Mouse (Mus musculus): ENCODE data around the gene Mt4. TPM values are rescaled to one million over a fixed set of nuclear protein-coding genes. Genes with fewer than 3 reads are reported as not detected.

Mt4 gene
- polyA plus RNA-seq, 1 experiment from 2014 or later, result not detected

DNA sequence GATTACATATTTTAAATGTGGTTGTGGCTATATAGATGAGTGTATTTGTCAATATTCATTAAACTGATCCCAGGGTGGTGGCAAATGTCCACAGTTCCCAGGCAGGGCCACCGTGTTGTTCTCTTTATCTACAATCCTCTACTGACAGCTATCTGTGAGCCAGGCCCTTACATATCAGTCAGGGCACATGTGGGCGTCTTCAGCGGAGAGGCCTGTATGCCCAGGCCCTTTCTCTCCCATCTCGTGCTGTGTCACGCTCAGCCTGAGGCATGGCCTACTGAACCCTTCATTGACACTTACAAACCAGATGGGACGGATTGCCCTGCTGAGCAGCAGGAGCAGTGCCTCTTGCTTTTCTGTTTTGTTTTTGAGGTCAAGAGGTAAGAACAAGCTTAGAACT, 27.6 kb upstream of the Mt4 start:
- DNase-seq (ENCODE audit: low spot score), result no peak
- Histone ChIP-seq H3K4me1 (replicated peaks; ENCODE audit: control insufficient read depth, insufficient read depth, low read length) (no peaks in the 10 kb centered on the region), H3K27me3 (ENCODE audit: control insufficient read depth, insufficient read depth, low read length) (no peaks in the 10 kb centered on the region), H3K9me3 (ENCODE audit: control insufficient read depth, low read length) (no peaks in the 10 kb centered on the region), H3K4me2 (replicated peaks) (no peak overlapping the region), H3K4me3 (replicated peaks; ENCODE audit: low read length) (no peak overlapping the region), H3K27ac (no peak overlapping the region), H3K36me3 (replicated peaks; ENCODE audit: control insufficient read depth, insufficient read depth) (no peaks in the 10 kb centered on the region), H3K9ac (no peak overlapping the region)
- no peak for ATAC-seq (ENCODE audit: low FRiP score)
- WGBS, result 57% methylated on average over 6 of the region's 6 CpGs

DNA sequence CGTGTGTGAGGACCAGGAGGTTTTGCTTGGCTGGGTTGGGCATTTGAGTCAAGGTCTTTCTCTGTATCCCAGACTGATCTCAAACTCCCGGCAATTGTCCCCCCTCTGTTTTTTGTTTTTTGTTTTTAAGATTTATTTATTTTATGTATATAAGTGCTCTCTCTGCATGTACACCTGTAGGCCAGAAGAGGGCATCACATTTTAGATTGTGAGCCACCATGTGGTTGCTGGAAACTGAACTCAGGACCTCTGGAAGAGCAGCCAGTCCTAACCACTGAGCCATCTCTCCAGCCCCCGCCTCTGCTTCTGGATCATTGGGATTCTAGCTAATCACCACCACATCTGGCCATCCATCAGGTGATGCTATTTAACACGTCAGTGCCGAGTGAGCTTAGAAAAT, 27.2 kb upstream of the Mt4 start:
- H3K27ac ChIP-seq, result no peak overlapping the region
- H3K36me3 ChIP-seq (replicated peaks; ENCODE audit: control insufficient read depth, insufficient read depth), result no peaks in the 10 kb centered on the region
- no peak for ATAC-seq (ENCODE audit: low FRiP score)
- no peak overlapping the region for H3K4me3 ChIP-seq (replicated peaks; ENCODE audit: low read length)
- H3K4me2 ChIP-seq (replicated peaks), result no peak overlapping the region
- DNase-seq (ENCODE audit: low spot score), result no peak
- H3K4me1 ChIP-seq (replicated peaks; ENCODE audit: control insufficient read depth, insufficient read depth, low read length), result no peaks in the 10 kb centered on the region
- WGBS, result 69% methylated on average over 5 of the region's 5 CpGs
- no peaks in the 10 kb centered on the region for H3K27me3 ChIP-seq (ENCODE audit: control insufficient read depth, insufficient read depth, low read length)
- no peak overlapping the region for H3K9ac ChIP-seq
- no peaks in the 10 kb centered on the region for H3K9me3 ChIP-seq (ENCODE audit: control insufficient read depth, low read length)

DNA sequence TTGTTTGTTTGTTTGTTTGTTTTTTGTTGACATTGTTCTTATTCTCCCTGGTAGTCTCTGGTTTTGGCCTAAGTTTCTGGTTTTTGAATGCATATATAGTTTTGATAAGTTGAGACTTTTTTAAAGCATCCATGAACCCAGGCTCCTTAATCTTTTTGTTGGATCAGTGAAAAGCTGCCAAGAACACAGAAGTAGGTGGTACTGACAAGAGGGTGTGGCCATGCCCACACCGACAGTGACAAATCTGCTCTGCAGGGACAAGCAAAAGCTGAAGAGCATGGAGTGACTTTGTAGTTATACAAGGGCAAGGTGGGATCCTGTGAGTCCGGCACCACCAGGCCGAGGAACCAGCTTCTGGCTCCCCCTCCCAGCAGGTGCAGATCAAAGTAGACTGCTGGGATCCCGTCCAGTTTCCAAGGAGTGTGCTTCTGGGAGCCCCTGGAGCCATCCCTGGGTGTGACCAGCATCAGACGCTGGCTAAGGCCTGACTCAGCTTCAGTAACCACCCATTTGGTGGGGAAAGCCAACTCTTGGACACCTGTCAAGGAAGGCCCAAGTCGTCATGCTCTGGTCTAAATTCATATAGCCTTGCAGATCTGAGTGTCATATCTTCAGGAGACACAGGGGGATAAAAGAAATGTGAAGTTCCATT, 26.3 kb upstream of the Mt4 start:
- ATAC-seq (ENCODE audit: low FRiP score), result no peak
- 64% methylated on average over 6 of the region's 6 CpGs for WGBS

DNA sequence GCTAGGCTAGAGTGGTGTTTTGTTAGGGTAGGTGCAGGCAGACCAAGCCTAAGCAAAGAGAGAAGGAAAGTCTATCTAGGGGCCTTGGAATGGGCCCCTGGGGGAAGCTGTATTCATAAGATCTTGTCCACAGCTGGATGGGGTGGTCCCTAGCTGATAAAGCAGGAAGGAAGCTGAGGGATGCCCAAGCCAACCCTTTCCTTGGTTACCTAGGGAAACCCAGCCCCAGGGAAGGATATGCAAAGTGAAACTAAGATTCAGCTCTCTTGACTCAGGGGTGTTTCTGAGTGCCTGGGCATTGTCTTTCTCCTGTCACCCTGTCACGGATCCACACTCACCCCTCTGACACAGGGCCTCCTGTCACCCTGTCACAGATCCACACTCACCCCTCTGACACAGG, 23.6 kb upstream of the Mt4 start:
- no peak overlapping the region for H3K4me2 ChIP-seq (replicated peaks)
- H3K36me3 ChIP-seq (replicated peaks; ENCODE audit: control insufficient read depth, insufficient read depth), result no peaks in the 10 kb centered on the region
- H3K9me3 ChIP-seq (ENCODE audit: control insufficient read depth, low read length), result no peaks in the 10 kb centered on the region
- 33% methylated on average over 1 of the region's 1 CpGs for WGBS
- no peak overlapping the region for H3K9ac ChIP-seq
- DNase-seq (ENCODE audit: low spot score), result no peak
- H3K4me1 ChIP-seq (replicated peaks; ENCODE audit: control insufficient read depth, insufficient read depth, low read length), result no peaks in the 10 kb centered on the region
- no peak for ATAC-seq (ENCODE audit: low FRiP score)
- no peaks in the 10 kb centered on the region for H3K27me3 ChIP-seq (ENCODE audit: control insufficient read depth, insufficient read depth, low read length)
- H3K4me3 ChIP-seq (replicated peaks; ENCODE audit: low read length), result no peak overlapping the region
- no peak overlapping the region for H3K27ac ChIP-seq

More for the DNA sequence above, 26.3 kb upstream of the Mt4 start:
- H3K9ac ChIP-seq, result no peak overlapping the region
- H3K27ac ChIP-seq, result no peak overlapping the region
- no peaks in the 10 kb centered on the region for H3K4me1 ChIP-seq (replicated peaks; ENCODE audit: control insufficient read depth, insufficient read depth, low read length)
- no peak overlapping the region for H3K4me2 ChIP-seq (replicated peaks)
- no peaks in the 10 kb centered on the region for H3K36me3 ChIP-seq (replicated peaks; ENCODE audit: control insufficient read depth, insufficient read depth)
- no peak overlapping the region for H3K4me3 ChIP-seq (replicated peaks; ENCODE audit: low read length)
- H3K9me3 ChIP-seq (ENCODE audit: control insufficient read depth, low read length), result no peaks in the 10 kb centered on the region
- no peaks in the 10 kb centered on the region for H3K27me3 ChIP-seq (ENCODE audit: control insufficient read depth, insufficient read depth, low read length)
- DNase-seq (ENCODE audit: low spot score), result no peak

DNA sequence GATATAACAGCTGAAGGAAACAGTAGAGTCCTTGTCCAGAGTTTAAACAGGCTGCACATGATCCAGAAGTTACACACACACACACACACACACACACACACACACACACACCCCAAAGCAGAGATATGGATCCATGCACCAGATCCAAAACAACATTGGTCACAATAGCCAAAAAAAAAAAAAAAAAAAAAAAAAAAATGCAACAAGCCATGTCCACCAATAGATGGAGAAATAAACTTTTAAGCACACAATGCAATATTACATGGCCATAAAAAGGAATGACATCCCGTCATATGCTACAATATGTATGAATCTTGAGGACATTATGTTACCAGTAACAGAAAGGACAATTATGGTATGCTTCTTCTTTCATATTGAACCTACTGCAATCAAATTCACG, 23.0 kb upstream of the Mt4 start:
- DNase-seq (ENCODE audit: low spot score) (no peak), ATAC-seq (ENCODE audit: low FRiP score) (no peak)
- Histone ChIP-seq H3K36me3 (replicated peaks; ENCODE audit: control insufficient read depth, insufficient read depth) (no peaks in the 10 kb centered on the region), H3K27me3 (ENCODE audit: control insufficient read depth, insufficient read depth, low read length) (no peaks in the 10 kb centered on the region), H3K27ac (no peak overlapping the region), H3K9me3 (ENCODE audit: control insufficient read depth, low read length) (no peaks in the 10 kb centered on the region), H3K4me2 (replicated peaks) (no peak overlapping the region), H3K4me3 (replicated peaks; ENCODE audit: low read length) (no peak overlapping the region), H3K4me1 (replicated peaks; ENCODE audit: control insufficient read depth, insufficient read depth, low read length) (peaks cover 5% of the 10 kb centered on the region), H3K9ac (no peak overlapping the region)
- WGBS, result 94% methylated on average over 2 of the region's 2 CpGs

DNA sequence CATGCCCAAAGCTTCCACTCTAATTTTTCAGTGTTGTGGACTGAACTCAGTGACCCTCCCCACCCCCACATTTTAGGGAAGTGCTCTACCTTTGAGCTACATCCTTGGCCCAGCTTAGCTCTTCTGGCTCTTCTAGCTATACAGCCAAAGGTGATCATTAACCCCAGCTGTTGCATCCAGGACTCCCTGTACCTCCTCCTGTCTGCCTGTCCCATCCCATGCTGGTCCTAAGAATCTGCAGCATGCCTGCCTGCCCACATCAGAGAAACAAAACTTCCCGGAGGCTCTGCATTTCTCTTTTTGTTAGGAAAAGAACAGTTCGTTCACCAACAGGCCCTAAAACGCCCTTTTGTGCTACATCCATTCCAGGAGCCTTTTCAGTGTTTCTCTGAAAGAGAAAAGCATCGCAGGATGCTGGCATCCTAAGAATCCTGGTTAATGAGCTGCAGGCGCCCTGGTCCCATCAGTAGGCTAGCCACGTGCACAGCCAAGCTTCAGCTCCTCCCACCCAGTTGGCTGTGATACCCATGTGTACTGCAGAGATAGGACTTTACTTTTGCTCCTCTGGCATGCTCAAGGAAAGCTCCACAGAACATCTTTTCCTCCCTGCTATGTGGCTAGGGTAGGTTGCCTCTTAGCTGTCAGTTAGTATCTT, 18.1 kb upstream of the Mt4 start:
- DNase-seq (ENCODE audit: low spot score) (peak; percentile 75), ATAC-seq (ENCODE audit: low FRiP score) (peak; percentile 91)
- Histone ChIP-seq H3K9me3 (ENCODE audit: control insufficient read depth, low read length) (no peaks in the 10 kb centered on the region), H3K36me3 (replicated peaks; ENCODE audit: control insufficient read depth, insufficient read depth) (no peaks in the 10 kb centered on the region), H3K4me1 (replicated peaks; ENCODE audit: control insufficient read depth, insufficient read depth, low read length) (peaks cover 12% of the 10 kb centered on the region), H3K27me3 (ENCODE audit: control insufficient read depth, insufficient read depth, low read length) (no peaks in the 10 kb centered on the region), H3K4me2 (replicated peaks) (peak overlapping the region; percentile 19), H3K9ac (peak overlapping the region; percentile 14; the same call in 1 of the 2 replicates), H3K27ac (peak overlapping the region; percentile 83), H3K4me3 (replicated peaks; ENCODE audit: low read length) (no peak overlapping the region)
- 2% methylated on average over 6 of the region's 6 CpGs for WGBS

DNA sequence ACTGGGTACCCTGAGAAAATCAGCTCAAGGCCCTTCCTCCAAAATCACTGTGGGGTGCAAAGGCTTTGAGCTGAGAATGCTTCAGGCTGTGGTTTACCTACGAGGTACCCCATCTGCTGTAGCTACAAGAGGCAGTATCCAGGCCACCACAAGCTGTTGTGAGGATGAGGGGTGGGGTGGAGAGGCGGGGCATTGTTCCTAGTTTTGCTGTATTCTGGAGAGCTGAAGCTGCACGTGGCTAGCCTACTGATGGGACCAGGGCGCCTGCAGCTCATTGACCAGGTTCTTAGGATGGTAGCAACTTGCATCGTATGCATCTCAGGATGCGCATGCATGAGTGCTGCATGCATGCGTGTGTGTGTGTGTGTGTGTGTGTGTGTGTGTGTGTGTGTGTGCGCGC, 15.4 kb upstream of the Mt4 start:
- ATAC-seq (ENCODE audit: low FRiP score) (no peak), DNase-seq (ENCODE audit: low spot score) (no peak)
- H3K9me3 ChIP-seq (ENCODE audit: control insufficient read depth, low read length), result no peaks in the 10 kb centered on the region
- no peaks in the 10 kb centered on the region for H3K36me3 ChIP-seq (replicated peaks; ENCODE audit: control insufficient read depth, insufficient read depth)
- H3K4me3 ChIP-seq (replicated peaks; ENCODE audit: low read length), result no peak overlapping the region
- peaks cover 12% of the 10 kb centered on the region for H3K4me1 ChIP-seq (replicated peaks; ENCODE audit: control insufficient read depth, insufficient read depth, low read length)
- H3K9ac ChIP-seq, result no peak overlapping the region
- WGBS, result 78% methylated on average over 9 of the region's 9 CpGs
- no peak overlapping the region for H3K27ac ChIP-seq
- no peak overlapping the region for H3K4me2 ChIP-seq (replicated peaks)
- H3K27me3 ChIP-seq (ENCODE audit: control insufficient read depth, insufficient read depth, low read length), result no peaks in the 10 kb centered on the region

DNA sequence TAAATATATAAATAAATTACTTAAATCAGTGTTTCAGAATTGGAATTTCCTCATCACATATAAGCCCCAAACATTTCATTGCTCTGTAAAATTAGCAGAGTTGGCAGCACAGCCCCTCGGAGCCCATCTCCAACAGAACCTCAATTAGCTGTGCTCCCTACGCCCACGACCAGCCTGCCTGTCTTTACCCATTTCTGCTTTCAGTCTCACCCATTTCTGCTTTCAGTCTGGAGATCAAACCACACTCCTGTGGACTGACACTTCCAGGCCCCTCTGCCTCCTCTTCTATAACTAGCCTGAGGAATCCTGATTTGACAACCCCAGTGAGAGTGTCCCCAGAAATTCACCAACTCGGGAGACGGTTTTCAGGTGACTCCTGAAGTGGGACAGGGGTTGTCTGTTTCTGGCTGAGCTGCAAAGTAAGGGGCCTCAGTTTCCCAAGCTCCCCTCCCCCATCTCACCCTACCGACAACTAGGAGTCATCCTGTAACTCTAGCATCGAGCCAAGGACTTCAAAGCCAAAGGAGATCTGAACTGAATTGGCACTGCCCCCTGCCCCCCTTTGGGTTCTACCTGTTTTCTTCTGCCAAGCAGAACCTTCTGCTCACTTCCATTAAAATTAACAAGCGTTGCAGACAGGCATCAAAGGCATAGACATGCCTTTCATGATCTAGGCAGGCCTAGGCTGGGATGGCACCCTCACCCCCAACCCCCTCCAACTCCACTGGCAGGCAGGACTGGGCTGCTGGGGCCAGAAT, 14.1 kb upstream of the Mt4 start:
- no peaks in the 10 kb centered on the region for H3K36me3 ChIP-seq (replicated peaks; ENCODE audit: control insufficient read depth, insufficient read depth)
- H3K9me3 ChIP-seq (ENCODE audit: control insufficient read depth, low read length), result no peaks in the 10 kb centered on the region
- DNase-seq (ENCODE audit: low spot score), result no peak
- no peak overlapping the region for H3K4me3 ChIP-seq (replicated peaks; ENCODE audit: low read length)
- 65% methylated on average over 8 of the region's 8 CpGs for WGBS
- ATAC-seq (ENCODE audit: low FRiP score), result no peak
- no peaks in the 10 kb centered on the region for H3K27me3 ChIP-seq (ENCODE audit: control insufficient read depth, insufficient read depth, low read length)
- H3K4me2 ChIP-seq (replicated peaks), result no peak overlapping the region
- H3K27ac ChIP-seq, result no peak overlapping the region
- H3K9ac ChIP-seq, result no peak overlapping the region
- peaks cover 12% of the 10 kb centered on the region for H3K4me1 ChIP-seq (replicated peaks; ENCODE audit: control insufficient read depth, insufficient read depth, low read length)

DNA sequence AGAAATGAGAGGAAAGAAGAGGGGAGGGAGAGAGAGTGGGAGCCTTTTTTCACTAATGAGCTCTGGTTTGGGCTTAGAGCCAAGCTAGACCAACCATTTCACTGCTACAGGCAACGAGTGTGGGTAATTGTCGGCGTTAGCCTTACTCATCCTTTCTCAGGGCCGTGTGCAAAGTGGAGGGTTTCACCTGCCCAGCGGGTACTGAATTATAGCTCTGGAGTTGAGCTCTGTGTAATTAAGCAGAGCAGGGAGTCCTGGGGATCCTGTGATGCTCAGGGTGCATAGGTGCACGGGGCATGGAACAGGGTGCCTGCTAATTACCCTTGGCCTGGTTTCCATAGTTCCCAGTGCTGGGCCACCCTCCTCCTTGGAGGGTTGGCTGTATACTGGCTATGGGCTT, 9.3 kb upstream of the Mt4 start:
- Histone ChIP-seq H3K27me3 (ENCODE audit: control insufficient read depth, insufficient read depth, low read length) (no peaks in the 10 kb centered on the region), H3K27ac (no peak overlapping the region; the same call in 1 of the 2 replicates), H3K4me3 (replicated peaks; ENCODE audit: low read length) (no peak overlapping the region), H3K9me3 (ENCODE audit: control insufficient read depth, low read length) (no peaks in the 10 kb centered on the region), H3K36me3 (replicated peaks; ENCODE audit: control insufficient read depth, insufficient read depth) (no peaks in the 10 kb centered on the region), H3K4me1 (replicated peaks; ENCODE audit: control insufficient read depth, insufficient read depth, low read length) (no peaks in the 10 kb centered on the region), H3K9ac (no peak overlapping the region), H3K4me2 (replicated peaks) (no peak overlapping the region)
- ATAC-seq (ENCODE audit: low FRiP score) (no peak), DNase-seq (ENCODE audit: low spot score) (no peak)
- WGBS, result 61% methylated on average over 6 of the region's 6 CpGs

All from hindbrain, embryonic 14.5 days (tissue).